Comparison of ENCODE assay signal across 20 mouse cellular contexts in the genomic region with DNA sequence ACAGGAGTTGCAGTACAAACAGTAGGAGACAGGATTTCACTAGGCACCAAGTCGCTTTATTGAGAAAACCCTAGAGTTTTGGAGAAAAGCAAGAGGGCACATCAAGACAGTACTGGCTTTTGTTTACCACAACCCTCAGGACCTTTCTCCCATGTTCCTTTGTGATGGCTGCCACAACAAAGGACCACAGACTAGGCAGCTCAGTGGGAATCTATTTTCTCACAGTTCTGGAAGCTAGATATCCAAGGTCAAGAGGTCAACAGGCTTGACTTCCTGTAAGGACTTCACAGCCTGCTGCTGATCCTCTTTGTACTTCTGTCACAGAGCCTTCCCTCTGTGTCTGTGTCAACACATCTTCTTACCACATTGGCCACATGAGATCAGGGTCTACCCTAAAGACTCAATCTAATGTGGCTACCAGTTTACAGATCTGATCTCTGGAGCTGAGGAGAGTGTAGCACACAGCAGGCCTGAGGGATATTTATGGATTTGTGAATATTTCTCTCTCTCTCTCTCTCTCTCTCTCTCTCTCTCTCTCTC. TPM values are rescaled to one million over a fixed set of nuclear protein-coding genes. Genes with fewer than 3 reads are reported as not detected.
A peak's percentile ranks its signal among the peaks of the same experiment; 100 is the strongest.
DNase-seq lines count a peak whose midpoint lies in the region; ATAC-seq and TF ChIP-seq lines count a peak whose summit lies in the region.
"Had no signal": no experiment of that assay in that cellular context is flagged by ENCODE, and none has a peak within 500 bp of the region (broad histone marks: within the 10 kb centered on the region; RNA-seq: fewer than 3 reads in every experiment).

No protein-coding gene starts in this region.

- no peak for DNase-seq in heart, adult 2 months
- DNase-seq in 416B (ENCODE audit: low read depth), result peak; percentile 64
- DNase-seq in T-cell, adult 2 months (ENCODE audit: low spot score), result peak; percentile 20
- no peak for DNase-seq in gastrocnemius, postnatal 4 days (ENCODE audit: low spot score in 2 of 2)
- DNase-seq in neural tube, embryonic 10.5 days (ENCODE audit: extremely low spot score, low spot score), result no peak
- DNase-seq: cerebellum, adult 11-12 months; cerebellum, postnatal 36 days; forebrain, postnatal 0 days; kidney, postnatal 14 days; thymus, postnatal 25 days had no signal

- H3K9me3 ChIP-seq in heart, embryonic 11.5 days (replicated peaks; ENCODE audit: control insufficient read depth, low read length), result no peaks in the 10 kb centered on the region
- H3K9me3 ChIP-seq: embryonic facial prominence, embryonic 15.5 days; forebrain, embryonic 10.5 days; heart, embryonic 15.5 days; hindbrain, embryonic 12.5 days; limb, embryonic 15.5 days; liver, embryonic 15.5 days; neural tube, embryonic 12.5 days had no signal

- no peak for TF ChIP-seq CTCF in heart, adult 2 months (IDR thresholded peaks at IDR 0.05)

- no peaks in the 10 kb centered on the region for H3K79me2 ChIP-seq in heart, adult 2 months (replicated peaks; ENCODE audit: control insufficient read depth, insufficient read depth, low read length)

- TF ChIP-seq EP300 in heart, adult 2 months (IDR thresholded peaks at IDR 0.05; ENCODE audit: insufficient read depth, low read depth, low read length), result no peak

- H3K27ac ChIP-seq in heart, embryonic 11.5 days (ENCODE audit: low read depth, low read length), result no peak overlapping the region
- no peak overlapping the region for H3K27ac ChIP-seq in heart, adult 2 months
- H3K27ac ChIP-seq: embryonic facial prominence, embryonic 15.5 days; forebrain, embryonic 10.5 days; heart, embryonic 15.5 days; hindbrain, embryonic 12.5 days; limb, embryonic 15.5 days; liver, embryonic 15.5 days; neural tube, embryonic 12.5 days had no signal

- peaks cover 5% of the 10 kb centered on the region; the same call in 1 of the 2 replicates for H3K4me1 ChIP-seq in heart, embryonic 11.5 days (ENCODE audit: control insufficient read depth, insufficient read depth, low read length)
- no peaks in the 10 kb centered on the region for H3K4me1 ChIP-seq in heart, adult 2 months (ENCODE audit: control insufficient read depth, insufficient read depth, low read length)
- H3K4me1 ChIP-seq: embryonic facial prominence, embryonic 15.5 days; hindbrain, embryonic 12.5 days; limb, embryonic 15.5 days; liver, embryonic 15.5 days; neural tube, embryonic 12.5 days had no signal

- intact Hi-C loops in heart, adult 2 months (cut with DNase I), result no loop called here

- H3K4me2 ChIP-seq in heart, embryonic 11.5 days, result no peak overlapping the region
- H3K4me2 ChIP-seq: embryonic facial prominence, embryonic 15.5 days; heart, embryonic 15.5 days; hindbrain, embryonic 12.5 days; limb, embryonic 15.5 days; liver, embryonic 15.5 days; neural tube, embryonic 12.5 days had no signal

- H3K9ac ChIP-seq in heart, embryonic 11.5 days (ENCODE audit: low read depth, low read length), result no peak overlapping the region
- no peak overlapping the region for H3K9ac ChIP-seq in heart, adult 2 months (ENCODE audit: low read depth, low read length)
- H3K9ac ChIP-seq: embryonic facial prominence, embryonic 15.5 days; forebrain, postnatal 0 days; heart, embryonic 15.5 days; hindbrain, embryonic 12.5 days; limb, embryonic 15.5 days; liver, embryonic 15.5 days; neural tube, embryonic 12.5 days had no signal

- TF ChIP-seq POLR2A in heart, adult 2 months (IDR thresholded peaks at IDR 0.05; ENCODE audit: insufficient read depth, low read depth, low read length), result no peak

- no peaks in the 10 kb centered on the region for H3K27me3 ChIP-seq in heart, embryonic 11.5 days (ENCODE audit: control insufficient read depth, insufficient read depth, low read length)
- no peaks in the 10 kb centered on the region for H3K27me3 ChIP-seq in heart, adult 2 months (ENCODE audit: control insufficient read depth, insufficient read depth, low read length)
- H3K27me3 ChIP-seq: embryonic facial prominence, embryonic 15.5 days; heart, embryonic 15.5 days; hindbrain, embryonic 12.5 days; limb, embryonic 15.5 days; liver, embryonic 15.5 days; neural tube, embryonic 12.5 days had no signal

- H3K36me3 ChIP-seq in heart, embryonic 11.5 days (ENCODE audit: control insufficient read depth, insufficient read depth, low read length), result no peaks in the 10 kb centered on the region
- H3K36me3 ChIP-seq in heart, adult 2 months (ENCODE audit: control insufficient read depth, insufficient read depth, low read length), result no peaks in the 10 kb centered on the region
- H3K36me3 ChIP-seq: embryonic facial prominence, embryonic 15.5 days; forebrain, embryonic 10.5 days; heart, embryonic 15.5 days; hindbrain, embryonic 12.5 days; limb, embryonic 15.5 days; liver, embryonic 15.5 days; neural tube, embryonic 12.5 days had no signal

- no peak overlapping the region for H3K4me3 ChIP-seq in heart, embryonic 11.5 days (ENCODE audit: low read depth, low read length)
- H3K4me3 ChIP-seq in heart, adult 2 months, result no peak overlapping the region
- H3K4me3 ChIP-seq: embryonic facial prominence, embryonic 15.5 days; forebrain, embryonic 10.5 days; heart, embryonic 15.5 days; hindbrain, embryonic 12.5 days; limb, embryonic 15.5 days; liver, embryonic 15.5 days; neural tube, embryonic 12.5 days had no signal

- ATAC-seq in heart, embryonic 11.5 days (replicated peaks; ENCODE audit: insufficient number of reproducible peaks, low FRiP score, low TSS enrichment), result 0 out of 2 replicates have a peak, but pooled peaks have one; percentile 15
- peak; percentile 38 for ATAC-seq in megakaryocyte, adult 5-6 weeks (ENCODE audit: poor library complexity, severe bottlenecking)
- ATAC-seq: forebrain, postnatal 0 days; inflammation-experienced regulatory T-cells, adult 6 months had no signal

- 60% methylated on average over 1 of the region's 1 CpGs for WGBS in heart, embryonic 11.5 days (ENCODE audit: insufficient replicate concordance)
- 69% methylated on average over 1 of the region's 1 CpGs for WGBS in heart, adult 2 months

RNA-seq across cellular contexts. Expression of a gene that starts 54.6 kb away (rescaled TPM):
- 3.9 and 5.7 TPM in 2 replicates for polyA plus RNA-seq in heart, embryonic 11.5 days (2014; fragmentation: Nextera tagmentation; extraction: Ambion mirVana)
- total RNA-seq in heart, adult 2 months (2021), result 1 to 10 TPM; 1.2 to 1.5 TPM
- polyA plus RNA-seq in heart, adult 2 months (2012; rRNA removed), result 0.31 and 0.67 TPM in 2 replicates
- total RNA-seq in megakaryocyte, adult 5-6 weeks (2015), result 48.6 and 49.1 TPM in 2 replicates
- total RNA-seq in megakaryocyte, adult 5-6 weeks (2017), result 44.1 and 56.3 TPM in 2 replicates
- 10 to 100 TPM; 14.9 to 15.8 TPM for total RNA-seq in gastrocnemius, postnatal 4 days (2021)

Comparison
In these comparisons a context has a peak if more than half of its experiments do, and no peak if none do; other contexts are left out.
1. DNase-seq: peak in 416B (single experiment) and T-cell, adult 2 months (single experiment); none in heart, adult 2 months (0 of 2), gastrocnemius, postnatal 4 days (0 of 2) and neural tube, embryonic 10.5 days (single experiment).
2. RNA of a gene that starts 54.6 kb away (total RNA-seq): 44.1 to 56.3 TPM in megakaryocyte, adult 5-6 weeks and 14.9 to 15.8 TPM in gastrocnemius, postnatal 4 days; 1.2 to 1.5 TPM in heart, adult 2 months; every median in the first group is over 4 times any median in the second.